Mouse (Mus musculus) forebrain, embryonic 16.5 days (tissue): ENCODE measurements around the gene Lrp2. TPM values are rescaled to one million over a fixed set of nuclear protein-coding genes. Genes with fewer than 3 reads are reported as not detected.
A peak's percentile ranks its signal among the peaks of the same experiment; 100 is the strongest.

Experiments
- ATAC-seq: fragments of 200-750 bp; cut with Nextera tagmentation; 2 replicates; pipeline ENCODE4 v1.8.0; 2017; ENCODE audit warnings: mild to moderate bottlenecking, moderate library complexity
- H3K27ac ChIP-seq: fragments of 300-500 bp; sonication (generic); 2 replicates; pipeline ENCODE4 v1.5.1; 2014; ENCODE audit warnings: low read length, control low read depth
- H3K27me3 ChIP-seq: fragments of 300-500 bp; sonication (generic); replicated peaks from 2 replicates; pipeline ENCODE4 v1.6.1; 2014; ENCODE audit warnings: low read length; ENCODE audit not compliant: control insufficient read depth, insufficient read depth
- H3K36me3 ChIP-seq: fragments of 300-500 bp; sonication (generic); 2 replicates; pipeline ENCODE4 v1.6.1; 2014; ENCODE audit not compliant: control insufficient read depth, insufficient read depth
- H3K4me1 ChIP-seq: fragments of 300-500 bp; sonication (generic); replicated peaks from 2 replicates; pipeline ENCODE4 v1.6.1; 2014; ENCODE audit warnings: low read length; ENCODE audit not compliant: control insufficient read depth, insufficient read depth
- H3K4me2 ChIP-seq: fragments of 300-500 bp; sonication (generic); 2 replicates; pipeline ENCODE4 v1.6.1; 2014; ENCODE audit warnings: mild to moderate bottlenecking, low read length, control low read depth
- H3K4me3 ChIP-seq: fragments of 300-500 bp; sonication (generic); replicated peaks from 2 replicates; pipeline ENCODE4 v1.5.1; 2014; ENCODE audit warnings: mild to moderate bottlenecking, low read length, control low read depth
- H3K9ac ChIP-seq: fragments of 300-500 bp; sonication (generic); replicated peaks from 2 replicates; pipeline ENCODE4 v1.6.1; 2014; ENCODE audit warnings: low read depth, low read length, control low read depth
- H3K9me3 ChIP-seq: fragments of 300-500 bp; sonication (generic); 2 replicates; pipeline ENCODE4 v1.6.1; 2016; ENCODE audit warnings: low read length; ENCODE audit not compliant: control insufficient read depth
- WGBS: fragments of 180-500 bp; shearing (Covaris S2); extraction: QIAGEN DNeasy Blood & Tissue Kit; methylation state at CpG from one replicate; pipeline ENCODE4 v1.1.7; 2014; 5-methylcytosine and 5-hydroxymethylcytosine counted together
- polyA plus RNA-seq: library from polyadenylated mRNA; unstranded; fragments of >200 nt; fragmentation: Nextera tagmentation; extraction: Ambion mirVana; gene quantifications from 2 replicates; pipeline ENCODE4 v1.2.1, GENCODE M21; 2015

The Lrp2 gene
- polyA plus RNA-seq, 1 experiment from 2014 or later = 0.27 TPM

- Histone ChIP-seq H3K9me3 (no peaks in the 10 kb centered on the region), H3K4me2 (no peak overlapping the region), H3K36me3 (no peaks in the 10 kb centered on the region), H3K4me3 (no peak overlapping the region), H3K4me1 (no peaks in the 10 kb centered on the region), H3K27ac (no peak overlapping the region), H3K9ac (no peak overlapping the region), H3K27me3 (no peaks in the 10 kb centered on the region)
- ATAC-seq = no peak
- 92% methylated on average over 5 of the region's 5 CpGs for WGBS
Observed at GRCm38 (mm10) chr2:69451128-69451527, 134.7 kb downstream of the Lrp2 start.

DNA sequence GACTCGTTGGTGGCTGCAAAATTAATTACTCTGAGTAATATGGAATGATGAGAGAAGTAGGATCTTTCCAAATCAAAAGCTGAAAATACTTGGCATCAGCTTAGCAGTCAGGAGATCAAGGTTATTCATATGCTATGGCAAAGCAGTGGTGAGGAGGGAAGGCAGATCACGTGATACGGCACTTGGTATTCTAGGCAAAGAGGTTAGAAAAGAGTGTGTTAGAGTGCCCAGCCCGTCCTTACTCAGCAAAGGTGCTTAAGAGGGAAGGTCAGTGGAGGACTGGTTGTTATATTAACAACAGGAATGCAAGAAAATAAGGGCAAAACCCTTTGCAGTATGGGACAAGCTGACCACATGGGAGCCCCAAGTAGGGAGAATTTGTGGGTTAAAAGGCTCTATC is 137.3 kb downstream of the Lrp2 start:
- Histone ChIP-seq H3K4me3 (no peak overlapping the region), H3K27me3 (no peaks in the 10 kb centered on the region), H3K36me3 (no peaks in the 10 kb centered on the region), H3K4me1 (no peaks in the 10 kb centered on the region), H3K4me2 (no peak overlapping the region), H3K9ac (no peak overlapping the region), H3K27ac (no peak overlapping the region), H3K9me3 (no peaks in the 10 kb centered on the region)
- no peak for ATAC-seq
- WGBS = 76% methylated on average over 4 of the region's 4 CpGs

GRCm38 (mm10) chr2:69445896-69446472 is 139.9 kb downstream of the Lrp2 start:
- no peaks in the 10 kb centered on the region for H3K27me3 ChIP-seq
- ATAC-seq = peak; percentile 88
- WGBS = 75% methylated on average over 4 of the region's 4 CpGs
- no peaks in the 10 kb centered on the region for H3K9me3 ChIP-seq
- no peak overlapping the region for H3K9ac ChIP-seq
- H3K4me3 ChIP-seq = no peak overlapping the region
- H3K4me1 ChIP-seq = no peaks in the 10 kb centered on the region
- no peak overlapping the region for H3K4me2 ChIP-seq
- no peak overlapping the region; the same call in 1 of the 2 replicates for H3K27ac ChIP-seq
- H3K36me3 ChIP-seq = no peaks in the 10 kb centered on the region

GRCm38 (mm10) chr2:69441656-69442055 is 144.2 kb downstream of the Lrp2 start:
- Histone ChIP-seq H3K4me1 (no peaks in the 10 kb centered on the region), H3K36me3 (no peaks in the 10 kb centered on the region), H3K9ac (no peak overlapping the region), H3K27me3 (no peaks in the 10 kb centered on the region), H3K9me3 (no peaks in the 10 kb centered on the region), H3K4me3 (no peak overlapping the region), H3K4me2 (no peak overlapping the region), H3K27ac (no peak overlapping the region)
- WGBS = 69% methylated on average over 3 of the region's 3 CpGs
- ATAC-seq = no peak

DNA sequence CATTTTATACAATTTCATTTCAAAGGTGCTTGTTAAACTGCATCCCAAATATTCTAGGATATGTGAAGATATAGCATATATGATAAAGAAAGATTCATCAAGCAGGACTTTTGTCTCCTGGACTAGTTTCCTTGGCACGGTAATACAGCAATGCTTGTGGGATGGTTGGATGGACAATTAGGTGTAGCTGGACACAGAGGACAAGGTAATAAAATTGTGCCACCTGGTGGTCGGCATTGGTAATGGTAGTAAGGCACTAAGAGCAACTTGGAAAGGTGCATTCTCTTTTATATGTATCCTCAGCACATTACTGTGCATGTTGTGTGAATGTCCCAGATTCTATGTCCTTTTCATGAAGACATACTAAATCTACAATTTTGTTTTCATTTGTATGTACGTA is 157.7 kb downstream of the Lrp2 start:
- ATAC-seq = peak; percentile 78; the same call in 1 of the 2 replicates
- Histone ChIP-seq H3K36me3 (no peaks in the 10 kb centered on the region), H3K27me3 (no peaks in the 10 kb centered on the region), H3K9me3 (no peaks in the 10 kb centered on the region), H3K4me1 (no peaks in the 10 kb centered on the region), H3K4me2 (no peak overlapping the region), H3K27ac (no peak overlapping the region), H3K4me3 (no peak overlapping the region), H3K9ac (no peak overlapping the region)
- 32% methylated on average over 3 of the region's 3 CpGs for WGBS

DNA sequence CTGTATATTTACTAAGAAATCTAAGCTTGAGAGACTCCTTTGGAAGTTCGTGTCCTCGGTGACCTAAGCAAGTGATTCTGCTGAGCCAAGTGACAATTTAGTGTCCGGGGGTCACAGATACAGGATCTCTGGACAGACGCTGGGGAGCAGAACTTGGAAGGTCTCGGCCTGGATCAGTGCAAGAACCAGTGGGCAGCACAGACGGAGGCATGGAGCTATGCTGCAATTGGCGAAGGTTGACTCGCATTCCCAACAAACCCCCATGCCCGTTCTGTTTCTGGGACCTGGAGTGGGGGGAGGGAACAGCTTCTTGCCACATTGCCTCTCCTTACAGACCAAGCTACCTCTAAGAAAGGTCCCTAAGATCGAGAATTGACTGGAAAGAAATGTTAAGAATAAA is 158.7 kb downstream of the Lrp2 start:
- no peaks in the 10 kb centered on the region for H3K4me1 ChIP-seq
- H3K4me2 ChIP-seq = no peak overlapping the region
- no peak overlapping the region for H3K27ac ChIP-seq
- WGBS = 87% methylated on average over 10 of the region's 10 CpGs
- H3K36me3 ChIP-seq = no peaks in the 10 kb centered on the region
- no peaks in the 10 kb centered on the region for H3K9me3 ChIP-seq
- no peak overlapping the region for H3K4me3 ChIP-seq
- no peak for ATAC-seq
- H3K27me3 ChIP-seq = no peaks in the 10 kb centered on the region
- no peak overlapping the region for H3K9ac ChIP-seq

- no peak for ATAC-seq
- 100% methylated on average over 1 of the region's 1 CpGs for WGBS
- Histone ChIP-seq H3K36me3 (no peaks in the 10 kb centered on the region), H3K9me3 (no peaks in the 10 kb centered on the region), H3K27ac (no peak overlapping the region), H3K27me3 (no peaks in the 10 kb centered on the region), H3K9ac (no peak overlapping the region), H3K4me2 (no peak overlapping the region), H3K4me1 (no peaks in the 10 kb centered on the region), H3K4me3 (no peak overlapping the region)
Observed at GRCm38 (mm10) chr2:69426081-69426480, 159.8 kb downstream of the Lrp2 start.

- 73% methylated on average over 5 of the region's 5 CpGs for WGBS
- Histone ChIP-seq H3K27me3 (no peaks in the 10 kb centered on the region), H3K27ac (no peak overlapping the region), H3K4me2 (no peak overlapping the region), H3K4me1 (no peaks in the 10 kb centered on the region), H3K9ac (no peak overlapping the region), H3K9me3 (no peaks in the 10 kb centered on the region), H3K4me3 (no peak overlapping the region), H3K36me3 (no peaks in the 10 kb centered on the region)
- no peak for ATAC-seq
Observed at GRCm38 (mm10) chr2:69424829-69425228, 161.0 kb downstream of the Lrp2 start.

DNA sequence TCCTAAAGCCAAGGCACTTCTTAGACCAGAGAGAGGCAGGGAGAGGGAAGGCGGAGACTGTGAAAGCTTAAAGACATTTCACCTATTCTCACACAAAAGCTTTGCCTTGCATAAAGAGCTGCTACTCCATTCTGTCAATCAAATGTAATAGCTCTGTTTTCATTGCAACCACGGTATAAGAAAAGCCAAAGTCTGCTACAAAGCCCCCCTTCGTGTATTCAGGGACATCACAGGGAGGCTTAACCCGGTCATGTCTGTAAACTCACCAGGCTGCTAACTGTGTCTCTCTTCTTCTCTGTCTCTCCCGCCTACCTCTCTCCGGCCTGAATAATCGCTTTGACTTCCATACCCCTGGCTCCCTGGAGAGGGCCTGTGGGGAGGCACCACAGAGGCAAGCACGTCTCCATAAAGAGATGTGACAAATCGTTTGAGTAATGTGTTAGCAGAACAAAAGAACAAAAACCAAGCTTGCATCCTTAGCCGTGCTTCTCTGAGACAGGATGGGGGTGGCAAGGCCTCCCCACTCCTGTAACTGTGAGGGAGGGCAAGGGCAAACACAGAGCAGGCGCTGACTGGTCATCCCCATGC is 167.5 kb downstream of the Lrp2 start:
- H3K27me3 ChIP-seq = no peaks in the 10 kb centered on the region
- peaks cover 10% of the 10 kb centered on the region for H3K4me1 ChIP-seq
- no peaks in the 10 kb centered on the region for H3K36me3 ChIP-seq
- peak overlapping the region; percentile 26 for H3K4me2 ChIP-seq
- H3K9me3 ChIP-seq = no peaks in the 10 kb centered on the region
- WGBS = 2% methylated on average over 11 of the region's 11 CpGs
- no peak overlapping the region for H3K4me3 ChIP-seq
- H3K27ac ChIP-seq = peak overlapping the region; percentile 74
- ATAC-seq = peak; percentile 90
- peak overlapping the region; percentile 27; the same call in 1 of the 2 replicates for H3K9ac ChIP-seq

- Histone ChIP-seq H3K9me3 (no peaks in the 10 kb centered on the region), H3K27me3 (no peaks in the 10 kb centered on the region), H3K36me3 (no peaks in the 10 kb centered on the region), H3K4me3 (no peak overlapping the region), H3K4me1 (peaks cover 10% of the 10 kb centered on the region), H3K4me2 (no peak overlapping the region), H3K27ac (no peak overlapping the region), H3K9ac (no peak overlapping the region)
- no peak for ATAC-seq
- WGBS = 87% methylated on average over 6 of the region's 6 CpGs
Observed at GRCm38 (mm10) chr2:69415070-69415469, 170.8 kb downstream of the Lrp2 start.
